Mouse (Mus musculus) bone marrow, adult 2 months (tissue): ENCODE data around the gene Erp27.

Source experiments
- CTCF ChIP-seq: fragments of 200-500 bp; IDR thresholded peaks from 2 replicates; pipeline ENCODE4 v1.5.1; 2011; ENCODE audit warnings: low read length, control low read depth; ENCODE audit not compliant: control insufficient read depth, insufficient read depth
- POLR2A ChIP-seq: fragments of 200-500 bp; IDR thresholded peaks from 2 replicates; pipeline ENCODE4 v1.6.1; 2011; ENCODE audit warnings: low read depth, mild to moderate bottlenecking, control low read depth, low read length, borderline replicate concordance; ENCODE audit not compliant: control insufficient read depth

GRCm38 (mm10) chr6:136937117-136937516 lies 15.1 kb upstream of the Erp27 start:
- TF ChIP-seq CTCF = no peak
- no peak for TF ChIP-seq POLR2A
